Mouse (Mus musculus): ENCODE results near the gene Kcnk7. TPM values are rescaled to one million over a fixed set of nuclear protein-coding genes. Genes with fewer than 3 reads are reported as not detected.
A peak's percentile ranks its signal among the peaks of the same experiment; 100 is the strongest.

The Kcnk7 gene
- polyA plus RNA-seq, 1 experiment: not detected

DNA sequence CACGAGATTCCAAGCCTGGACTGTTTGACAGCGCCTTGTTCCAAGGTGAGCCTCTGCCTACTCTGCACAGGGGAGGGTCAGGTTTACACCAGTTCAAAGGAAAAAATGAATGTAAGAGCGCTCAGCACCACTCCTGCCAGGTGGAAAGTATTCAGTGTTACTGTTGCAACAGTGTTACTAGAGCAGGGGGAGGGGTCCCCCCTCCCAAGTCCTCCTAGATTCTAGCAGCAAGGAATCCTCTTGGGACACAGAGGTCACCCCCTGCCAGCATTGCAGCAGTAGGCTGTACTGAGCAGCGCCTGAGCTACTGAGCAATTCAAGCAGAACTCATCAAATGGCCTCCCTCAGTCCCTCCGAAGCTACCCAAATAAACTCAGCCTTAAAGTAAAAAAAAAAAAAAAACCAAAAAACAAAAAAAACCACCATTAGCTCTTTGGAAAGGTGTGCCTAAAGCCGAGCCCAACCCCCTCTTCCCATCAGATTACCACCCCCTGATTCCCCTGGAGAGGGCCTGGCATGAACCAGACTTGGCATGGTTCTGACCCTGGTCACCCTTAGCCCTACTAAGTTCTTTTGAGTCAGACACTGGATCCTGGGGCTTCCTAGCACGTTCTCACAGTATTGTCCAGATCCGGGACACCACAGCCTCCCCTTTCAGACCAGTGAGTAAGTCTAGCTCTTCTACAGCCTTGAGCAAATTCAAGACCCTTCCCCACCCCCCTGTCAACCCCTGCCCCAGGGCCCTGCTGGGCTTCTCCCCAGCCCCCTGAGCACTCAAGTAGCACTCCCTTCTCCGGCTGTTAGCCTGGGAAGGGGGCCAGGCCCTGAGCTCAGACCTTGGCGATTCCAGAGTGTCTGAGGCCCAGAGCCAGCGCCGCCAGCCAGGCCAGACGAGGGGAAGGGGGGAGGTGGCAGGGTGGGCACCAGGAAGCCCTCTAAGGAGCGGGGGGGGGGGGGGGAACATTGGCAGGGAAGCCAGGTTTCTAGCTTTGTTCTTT is 36.5 kb downstream of the Kcnk7 start, which contains the start of gene Ltbp3:
Gene Ltbp3, plus strand, starts transcription at position 585 of the 998 bp plus-strand sequence.
- H3K27ac ChIP-seq (ENCODE audit: insufficient read depth, low read depth, low read length): peak within 1 kb of the TSS; percentile 55
- H3K4me3 ChIP-seq (ENCODE audit: insufficient read depth, low read depth, low read length): peak within 1 kb of the TSS; percentile 79
- 45% methylated on average over 14 of the region's 14 CpGs for WGBS
- peaks cover 32% of the 10 kb centered on the region for H3K4me1 ChIP-seq (ENCODE audit: control insufficient read depth, insufficient read depth, low read length)
- TF ChIP-seq CTCF (IDR thresholded peaks at IDR 0.05; ENCODE audit: insufficient read depth, low read depth, low read length) (no peak), POLR2A (IDR thresholded peaks at IDR 0.05; ENCODE audit: insufficient read depth, low read depth, low read length) (no peak)

DNA sequence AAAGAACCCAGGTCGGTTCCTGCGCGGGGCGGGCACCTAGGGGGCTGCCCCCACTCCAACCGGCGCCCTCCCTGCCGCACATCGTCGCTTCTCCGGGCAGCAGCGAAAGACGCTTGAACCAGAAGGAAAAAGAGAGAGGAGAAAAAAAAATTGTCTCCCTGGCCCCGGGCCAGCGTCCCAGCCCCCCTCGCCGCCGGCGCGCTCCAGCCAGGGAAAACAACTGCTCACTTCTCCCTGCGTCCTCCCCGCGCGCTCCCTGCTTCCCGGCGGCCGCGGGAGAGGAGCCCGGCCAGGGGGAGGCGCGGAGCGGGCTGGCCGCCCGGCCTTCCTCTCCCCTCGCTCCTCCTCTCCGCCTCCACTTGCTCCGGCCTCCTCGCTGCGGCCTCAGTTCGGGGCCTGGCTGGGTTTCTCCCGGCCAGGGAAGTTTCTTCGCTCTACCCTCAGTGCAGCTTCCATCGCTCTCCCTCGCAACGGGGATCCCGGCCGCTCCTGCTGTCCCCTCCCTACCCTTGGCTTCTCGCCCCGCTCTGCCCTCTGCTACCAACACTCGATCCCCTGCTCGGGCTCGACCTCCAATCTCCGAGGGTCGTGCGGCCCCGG is 37.6 kb downstream of the Kcnk7 start:
- 0 out of 2 replicates have a peak, but pooled peaks have one; percentile 29 for TF ChIP-seq POLR2A (IDR thresholded peaks at IDR 0.05; ENCODE audit: insufficient read depth, low read depth, low read length)
- TF ChIP-seq CTCF (IDR thresholded peaks at IDR 0.05; ENCODE audit: insufficient read depth, low read depth, low read length): no peak
- 1% methylated on average over 55 of the region's 55 CpGs for WGBS
- Histone ChIP-seq H3K27ac (ENCODE audit: insufficient read depth, low read depth, low read length) (peak overlapping the region; percentile 55), H3K4me1 (ENCODE audit: control insufficient read depth, insufficient read depth, low read length) (peaks cover 43% of the 10 kb centered on the region), H3K4me3 (ENCODE audit: insufficient read depth, low read depth, low read length) (peak overlapping the region; percentile 79)

DNA sequence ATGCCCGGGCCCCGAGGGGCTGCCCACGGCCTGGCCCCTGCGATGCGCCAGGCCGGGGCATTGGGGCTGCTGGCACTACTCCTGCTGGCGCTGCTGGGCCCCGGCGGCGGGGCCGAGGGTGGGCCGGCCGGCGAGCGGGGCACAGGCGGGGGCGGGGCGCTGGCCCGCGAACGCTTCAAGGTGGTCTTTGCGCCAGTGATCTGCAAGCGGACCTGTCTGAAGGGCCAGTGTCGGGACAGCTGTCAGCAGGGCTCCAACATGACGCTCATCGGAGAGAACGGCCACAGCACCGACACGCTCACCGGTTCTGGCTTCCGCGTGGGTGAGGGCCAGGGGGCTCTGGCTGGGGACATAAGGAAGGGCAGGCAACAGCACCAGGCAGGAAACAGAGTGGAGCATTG is 38.1 kb downstream of the Kcnk7 start:
- TF ChIP-seq CTCF (IDR thresholded peaks at IDR 0.05; ENCODE audit: insufficient read depth, low read depth, low read length) (no peak), POLR2A (IDR thresholded peaks at IDR 0.05; ENCODE audit: insufficient read depth, low read depth, low read length) (no peak)
- H3K27ac ChIP-seq (ENCODE audit: insufficient read depth, low read depth, low read length): peak overlapping the region; percentile 55
- H3K4me1 ChIP-seq (ENCODE audit: control insufficient read depth, insufficient read depth, low read length): peaks cover 45% of the 10 kb centered on the region
- H3K4me3 ChIP-seq (ENCODE audit: insufficient read depth, low read depth, low read length): peak overlapping the region; percentile 79
- 3% methylated on average over 32 of the region's 32 CpGs for WGBS

DNA sequence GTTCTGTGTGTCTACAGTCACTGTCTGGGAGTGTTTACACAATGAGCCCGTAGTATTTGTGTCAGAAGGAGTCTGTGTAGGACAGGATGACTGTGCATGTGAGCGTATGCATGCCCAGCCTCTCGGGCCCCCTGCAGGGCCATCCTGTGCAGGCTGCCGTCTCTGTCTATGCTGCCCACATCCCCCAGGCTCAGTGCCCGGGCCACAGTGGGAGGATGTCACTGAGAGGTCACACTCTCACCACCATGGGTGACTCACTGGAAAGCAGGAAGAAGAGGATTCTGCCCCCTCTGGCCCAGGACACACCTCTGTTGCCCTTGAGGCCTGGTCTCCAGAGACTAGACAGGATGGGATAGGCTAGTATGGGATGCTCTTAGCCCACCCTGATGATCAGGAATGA is 39.4 kb downstream of the Kcnk7 start:
- Histone ChIP-seq H3K4me1 (ENCODE audit: control insufficient read depth, insufficient read depth, low read length) (peaks cover 46% of the 10 kb centered on the region), H3K4me3 (ENCODE audit: insufficient read depth, low read depth, low read length) (no peak overlapping the region), H3K27ac (ENCODE audit: insufficient read depth, low read depth, low read length) (no peak overlapping the region)
- 28% methylated on average over 5 of the region's 5 CpGs for WGBS
- TF ChIP-seq CTCF (IDR thresholded peaks at IDR 0.05; ENCODE audit: insufficient read depth, low read depth, low read length) (no peak), POLR2A (IDR thresholded peaks at IDR 0.05; ENCODE audit: insufficient read depth, low read depth, low read length) (no peak)

DNA sequence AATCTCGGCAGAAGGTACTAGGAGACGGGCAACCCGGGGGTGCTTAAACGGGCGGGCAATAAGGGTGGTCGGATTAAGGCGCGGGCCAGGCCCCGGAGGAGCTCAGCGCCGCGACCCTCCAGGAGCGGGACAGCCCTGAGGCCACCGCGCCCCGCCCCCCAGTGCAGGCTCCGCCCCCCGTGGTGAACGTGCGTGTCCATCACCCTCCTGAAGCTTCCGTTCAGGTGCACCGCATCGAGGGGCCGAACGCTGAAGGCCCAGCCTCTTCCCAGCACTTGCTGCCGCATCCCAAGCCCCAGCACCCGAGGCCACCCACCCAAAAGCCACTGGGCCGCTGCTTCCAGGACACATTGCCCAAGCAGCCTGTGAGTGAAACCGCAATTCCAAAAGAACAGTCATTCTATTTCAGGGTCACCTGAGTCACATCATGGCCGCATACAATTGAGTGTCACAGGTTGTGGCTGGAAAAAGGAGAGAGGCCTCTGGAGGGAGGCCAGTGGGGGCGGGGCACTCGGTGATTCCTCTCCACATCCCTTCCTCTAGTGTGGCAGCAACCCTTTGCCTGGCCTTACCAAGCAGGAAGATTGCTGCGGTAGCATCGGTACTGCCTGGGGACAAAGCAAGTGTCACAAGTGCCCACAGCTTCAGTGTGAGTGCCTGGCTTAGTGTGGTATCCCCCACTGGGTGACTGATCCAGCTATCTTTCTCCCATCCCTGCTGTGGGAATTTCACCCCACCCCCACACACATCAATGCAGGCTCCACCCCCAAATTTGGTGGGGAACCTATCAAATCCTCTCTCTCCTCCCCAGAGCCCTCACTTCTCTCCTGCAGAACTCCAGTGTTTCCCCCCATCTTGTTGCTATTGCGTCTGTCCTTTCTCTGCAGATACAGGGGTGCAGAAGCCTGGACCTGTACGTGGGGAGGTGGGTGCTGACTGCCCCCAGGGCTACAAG is 41.9 kb downstream of the Kcnk7 start:
- Histone ChIP-seq H3K4me3 (ENCODE audit: insufficient read depth, low read depth, low read length) (peak overlapping the region; percentile 16; the same call in 1 of the 2 replicates), H3K4me1 (ENCODE audit: control insufficient read depth, insufficient read depth, low read length) (peaks cover 63% of the 10 kb centered on the region), H3K27ac (ENCODE audit: insufficient read depth, low read depth, low read length) (no peak overlapping the region)
- TF ChIP-seq POLR2A (IDR thresholded peaks at IDR 0.05; ENCODE audit: insufficient read depth, low read depth, low read length) (no peak), CTCF (IDR thresholded peaks at IDR 0.05; ENCODE audit: insufficient read depth, low read depth, low read length) (no peak)
- 19% methylated on average over 36 of the region's 36 CpGs for WGBS

DNA sequence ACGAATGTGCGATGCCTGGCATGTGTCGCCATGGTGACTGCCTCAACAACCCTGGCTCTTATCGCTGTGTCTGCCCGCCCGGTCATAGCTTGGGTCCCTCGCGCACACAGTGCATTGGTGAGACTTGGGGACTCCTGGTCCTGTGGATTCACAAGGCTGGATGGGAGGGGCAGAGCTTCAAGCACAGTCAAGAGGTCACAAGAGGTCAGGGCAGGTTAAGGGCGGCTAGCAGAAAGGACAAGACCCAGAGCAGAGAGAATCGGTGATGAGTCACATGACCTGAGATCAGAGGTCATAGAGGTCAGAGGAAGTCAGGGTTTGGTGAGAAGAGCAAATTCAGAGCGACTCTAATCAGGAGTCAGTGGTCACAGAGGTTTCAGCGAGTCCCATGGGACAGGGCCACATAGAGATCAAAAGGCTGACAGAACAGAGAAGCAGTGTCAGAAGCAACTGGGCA is 42.8 kb downstream of the Kcnk7 start:
- Histone ChIP-seq H3K4me1 (ENCODE audit: control insufficient read depth, insufficient read depth, low read length) (peaks cover 66% of the 10 kb centered on the region), H3K27ac (ENCODE audit: insufficient read depth, low read depth, low read length) (no peak overlapping the region), H3K4me3 (ENCODE audit: insufficient read depth, low read depth, low read length) (no peak overlapping the region)
- WGBS: 54% methylated on average over 12 of the region's 12 CpGs
- TF ChIP-seq POLR2A (IDR thresholded peaks at IDR 0.05; ENCODE audit: insufficient read depth, low read depth, low read length) (no peak), CTCF (IDR thresholded peaks at IDR 0.05; ENCODE audit: insufficient read depth, low read depth, low read length) (no peak)

DNA sequence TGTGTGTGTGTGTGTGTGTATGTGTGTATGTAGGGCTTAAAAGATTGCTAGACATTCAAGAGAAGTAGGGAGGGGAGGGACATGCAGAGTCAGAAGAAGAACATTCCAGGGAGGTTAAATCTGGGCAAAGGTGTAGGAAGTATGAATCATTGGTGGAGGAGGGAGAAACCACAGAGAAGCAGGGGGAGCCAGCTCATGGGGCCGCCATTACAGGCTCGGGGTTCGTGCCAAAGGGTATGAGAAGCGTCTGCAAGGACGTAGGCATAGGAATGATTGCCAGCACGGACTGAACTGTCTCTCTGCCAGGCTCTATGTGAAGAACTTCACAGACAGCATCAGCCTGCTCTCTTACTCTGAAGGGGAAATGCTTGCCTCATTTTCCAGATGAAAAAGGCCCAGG is 45.3 kb downstream of the Kcnk7 start:
- H3K27ac ChIP-seq (ENCODE audit: insufficient read depth, low read depth, low read length): peak overlapping the region; percentile 75
- H3K4me3 ChIP-seq (ENCODE audit: insufficient read depth, low read depth, low read length): no peak overlapping the region
- TF ChIP-seq CTCF (IDR thresholded peaks at IDR 0.05; ENCODE audit: insufficient read depth, low read depth, low read length) (no peak), POLR2A (IDR thresholded peaks at IDR 0.05; ENCODE audit: insufficient read depth, low read depth, low read length) (no peak)
- H3K4me1 ChIP-seq (ENCODE audit: control insufficient read depth, insufficient read depth, low read length): peaks cover 49% of the 10 kb centered on the region
- 34% methylated on average over 6 of the region's 6 CpGs for WGBS

DNA sequence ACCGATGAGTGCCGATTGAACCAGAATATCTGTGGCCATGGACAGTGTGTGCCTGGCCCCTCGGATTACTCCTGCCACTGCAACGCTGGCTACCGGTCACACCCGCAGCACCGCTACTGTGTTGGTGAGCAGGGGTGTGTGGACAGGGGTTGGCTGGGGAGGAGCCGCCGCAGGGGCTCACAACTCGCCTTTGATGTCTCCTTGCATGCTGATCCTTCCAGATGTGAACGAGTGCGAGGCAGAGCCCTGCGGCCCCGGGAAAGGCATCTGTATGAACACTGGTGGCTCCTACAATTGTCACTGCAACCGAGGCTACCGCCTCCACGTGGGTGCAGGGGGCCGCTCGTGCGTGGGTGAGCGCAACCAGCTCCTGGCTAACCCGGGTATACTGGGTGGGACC is 46.8 kb downstream of the Kcnk7 start:
- no peak overlapping the region for H3K4me3 ChIP-seq (ENCODE audit: insufficient read depth, low read depth, low read length)
- peaks cover 37% of the 10 kb centered on the region for H3K4me1 ChIP-seq (ENCODE audit: control insufficient read depth, insufficient read depth, low read length)
- TF ChIP-seq POLR2A (IDR thresholded peaks at IDR 0.05; ENCODE audit: insufficient read depth, low read depth, low read length): no peak
- no peak for TF ChIP-seq CTCF (IDR thresholded peaks at IDR 0.05; ENCODE audit: insufficient read depth, low read depth, low read length)
- WGBS: 33% methylated on average over 22 of the region's 22 CpGs
- H3K27ac ChIP-seq (ENCODE audit: insufficient read depth, low read depth, low read length): no peak overlapping the region

Data from olfactory bulb, adult 2 months (tissue).